13 mouse cellular contexts compared by ENCODE assay signal in the genomic region with DNA sequence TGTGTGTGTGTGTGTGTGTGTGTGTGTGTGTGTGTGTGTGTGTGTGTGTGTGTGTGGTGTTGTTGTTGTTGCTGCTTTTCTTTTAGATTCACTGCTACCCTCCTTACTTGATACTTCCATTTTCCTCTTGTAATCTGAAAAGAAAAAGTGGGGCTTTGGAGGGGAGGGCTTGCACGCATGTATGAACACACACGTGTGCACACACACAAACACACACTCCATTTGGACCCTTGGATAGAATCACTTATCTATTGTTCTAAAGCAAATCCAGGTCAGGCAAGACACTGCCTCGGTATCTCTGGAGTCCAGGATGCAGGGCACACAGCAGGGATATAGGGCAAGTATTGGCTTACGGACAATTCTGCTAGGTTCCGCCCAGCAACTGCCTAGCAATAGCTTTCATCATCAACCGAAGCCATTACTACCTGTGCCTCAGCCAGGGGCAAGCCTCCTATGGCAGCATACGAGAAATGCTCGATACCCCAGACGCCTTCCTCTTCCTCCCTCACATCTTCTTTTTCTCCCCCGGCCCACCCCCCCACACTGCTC. TPM values are rescaled to one million over a fixed set of nuclear protein-coding genes. Genes with fewer than 3 reads are reported as not detected.
A peak's percentile ranks its signal among the peaks of the same experiment; 100 is the strongest.
DNase-seq lines count a peak whose midpoint lies in the region; ATAC-seq lines count a peak whose summit lies in the region.
"Had no signal": no experiment of that assay in that cellular context is flagged by ENCODE, and none has a peak within 500 bp of the region (broad histone marks: within the 10 kb centered on the region; RNA-seq: fewer than 3 reads in every experiment).

No protein-coding gene starts in this region.

- H3K4me2 ChIP-seq in hindbrain, embryonic 12.5 days (replicated peaks) = no peak overlapping the region
- H3K4me2 ChIP-seq in hindbrain, embryonic 14.5 days (replicated peaks) = no peak overlapping the region
- H3K4me2 ChIP-seq in embryonic facial prominence, embryonic 13.5 days = no peak overlapping the region
- H3K4me2 ChIP-seq in midbrain, embryonic 12.5 days (replicated peaks) = peak overlapping the region; percentile 23

- H3K9me3 ChIP-seq in hindbrain, embryonic 12.5 days (replicated peaks) = no peaks in the 10 kb centered on the region
- no peaks in the 10 kb centered on the region for H3K9me3 ChIP-seq in hindbrain, embryonic 14.5 days (ENCODE audit: control insufficient read depth, low read length)
- H3K9me3 ChIP-seq in embryonic facial prominence, embryonic 13.5 days = no peaks in the 10 kb centered on the region
- H3K9me3 ChIP-seq in midbrain, embryonic 12.5 days = no peaks in the 10 kb centered on the region

- H3K36me3 ChIP-seq in hindbrain, embryonic 12.5 days = no peaks in the 10 kb centered on the region
- H3K36me3 ChIP-seq in hindbrain, embryonic 14.5 days (replicated peaks; ENCODE audit: control insufficient read depth, insufficient read depth) = no peaks in the 10 kb centered on the region
- peaks cover 25% of the 10 kb centered on the region for H3K36me3 ChIP-seq in embryonic facial prominence, embryonic 13.5 days
- 0 out of 2 replicates have a peak, but pooled peaks cover 6% of the 10 kb centered on the region for H3K36me3 ChIP-seq in midbrain, embryonic 12.5 days

- no peak overlapping the region for H3K9ac ChIP-seq in hindbrain, embryonic 12.5 days
- no peak overlapping the region for H3K9ac ChIP-seq in hindbrain, embryonic 14.5 days
- H3K9ac ChIP-seq in embryonic facial prominence, embryonic 13.5 days = no peak overlapping the region
- H3K9ac ChIP-seq in midbrain, embryonic 12.5 days (replicated peaks) = 0 out of 2 replicates have a peak overlapping the region, but pooled peaks have one; percentile 11
- H3K9ac ChIP-seq: liver, embryonic 14.5 days had no signal

- H3K4me3 ChIP-seq in hindbrain, embryonic 12.5 days = no peak overlapping the region
- no peak overlapping the region for H3K4me3 ChIP-seq in hindbrain, embryonic 14.5 days (replicated peaks; ENCODE audit: low read length)
- H3K4me3 ChIP-seq in embryonic facial prominence, embryonic 13.5 days = no peak overlapping the region
- no peak overlapping the region for H3K4me3 ChIP-seq in midbrain, embryonic 12.5 days

- 51% methylated on average over 10 of the region's 10 CpGs for WGBS in hindbrain, embryonic 12.5 days
- 37% methylated on average over 10 of the region's 10 CpGs for WGBS in hindbrain, embryonic 14.5 days
- WGBS in embryonic facial prominence, embryonic 13.5 days = 69% methylated on average over 10 of the region's 10 CpGs
- WGBS in midbrain, embryonic 12.5 days = 31% methylated on average over 10 of the region's 10 CpGs

- DNase-seq in embryo, embryonic 10 days (ENCODE audit: low spot score) = peak; percentile 26
- DNase-seq in embryo, embryonic 9.5 days (ENCODE audit: extremely low spot score) = no peak
- DNase-seq in hindbrain, embryonic 14.5 days (ENCODE audit: low spot score) = no peak
- no peak for DNase-seq in adrenal gland, postnatal 14 days
- DNase-seq: cerebellum, postnatal 25 days; thymus, postnatal 14 days had no signal

- peak; percentile 27; the same call in 1 of the 2 replicates for ATAC-seq in hindbrain, embryonic 12.5 days (ENCODE audit: low FRiP score)
- ATAC-seq in hindbrain, embryonic 14.5 days (ENCODE audit: low FRiP score) = no peak
- no peak for ATAC-seq in embryonic facial prominence, embryonic 13.5 days (ENCODE audit: insufficient number of reproducible peaks, insufficient read depth, low FRiP score, low TSS enrichment, low read depth)
- ATAC-seq in midbrain, embryonic 12.5 days (ENCODE audit: low FRiP score, low read depth) = peak; percentile 34
- ATAC-seq in megakaryocyte-erythroid progenitor cell, adult 5-6 weeks (replicated peaks; ENCODE audit: low FRiP score, low TSS enrichment, poor library complexity, severe bottlenecking) = no peak
- ATAC-seq: activated CD4-positive, CD25-positive, alpha-beta regulatory T cell, adult 4 months; intestine, embryonic 16.5 days had no signal

- H3K27me3 ChIP-seq in hindbrain, embryonic 12.5 days = no peaks in the 10 kb centered on the region
- H3K27me3 ChIP-seq in hindbrain, embryonic 14.5 days (ENCODE audit: control insufficient read depth, insufficient read depth, low read length) = no peaks in the 10 kb centered on the region
- no peaks in the 10 kb centered on the region for H3K27me3 ChIP-seq in embryonic facial prominence, embryonic 13.5 days
- no peaks in the 10 kb centered on the region for H3K27me3 ChIP-seq in midbrain, embryonic 12.5 days

- peaks cover 20% of the 10 kb centered on the region for H3K4me1 ChIP-seq in hindbrain, embryonic 12.5 days
- H3K4me1 ChIP-seq in hindbrain, embryonic 14.5 days (replicated peaks; ENCODE audit: control insufficient read depth, insufficient read depth, low read length) = peaks cover 16% of the 10 kb centered on the region; the same call in 1 of the 2 replicates
- H3K4me1 ChIP-seq in embryonic facial prominence, embryonic 13.5 days = peaks cover 17% of the 10 kb centered on the region
- peaks cover 26% of the 10 kb centered on the region for H3K4me1 ChIP-seq in midbrain, embryonic 12.5 days

- peak overlapping the region; percentile 66 for H3K27ac ChIP-seq in hindbrain, embryonic 12.5 days
- no peak overlapping the region; the same call in 1 of the 2 replicates for H3K27ac ChIP-seq in hindbrain, embryonic 14.5 days
- H3K27ac ChIP-seq in embryonic facial prominence, embryonic 13.5 days = peak overlapping the region; percentile 82; the same call in 1 of the 2 replicates
- H3K27ac ChIP-seq in midbrain, embryonic 12.5 days (replicated peaks) = peak overlapping the region; percentile 92
- H3K27ac ChIP-seq: liver, embryonic 14.5 days had no signal

RNA-seq across cellular contexts. Expression of a gene that starts 45.2 kb away (rescaled TPM):
- 14.0 and 15.8 TPM in 2 replicates for polyA plus RNA-seq in hindbrain, embryonic 12.5 days (2016; fragmentation: Nextera tagmentation; extraction: Ambion mirVana)
- 8.0 and 8.5 TPM in 2 replicates for polyA plus RNA-seq in hindbrain, embryonic 14.5 days (2014; fragmentation: Nextera tagmentation; extraction: Ambion mirVana)
- 8.8 and 10.2 TPM in 2 replicates for polyA plus RNA-seq in embryonic facial prominence, embryonic 13.5 days (2015; fragmentation: Nextera tagmentation; extraction: Ambion mirVana)
- 16.5 and 17.8 TPM in 2 replicates for polyA plus RNA-seq in midbrain, embryonic 12.5 days (2016; fragmentation: Nextera tagmentation; extraction: Ambion mirVana)
- total RNA-seq in adrenal gland, postnatal 14 days (2021) = 16.1 and 17.0 TPM in 2 replicates
- total RNA-seq in megakaryocyte-erythroid progenitor cell, adult 5-6 weeks (2014; fragmentation: Nextera tagmentation) = 18.3 and 26.1 TPM in 2 replicates
- total RNA-seq in megakaryocyte-erythroid progenitor cell, adult 5-6 weeks (2017) = 13.9 and 15.3 TPM in 2 replicates

Comparison
In these comparisons a context has a peak if more than half of its experiments do, and no peak if none do; other contexts are left out.
1. ATAC-seq: peak in hindbrain, embryonic 12.5 days (single experiment) and midbrain, embryonic 12.5 days (single experiment); none in hindbrain, embryonic 14.5 days (single experiment), embryonic facial prominence, embryonic 13.5 days (single experiment) and megakaryocyte-erythroid progenitor cell, adult 5-6 weeks (single experiment).